Mouse (Mus musculus): ENCODE measurements around the gene Gm17622. TPM values are rescaled to one million over a fixed set of nuclear protein-coding genes. Genes with fewer than 3 reads are reported as not detected.

The Gm17622 gene
- not detected in 2 replicates for polyA plus RNA-seq (2012; rRNA removed)

GRCm38 (mm10) chr13:96490433-96490832, at the start of gene Gm17622:
TSS of gene Gm17622 (plus strand) at chr13:96490733.

GRCm38 (mm10) chr13:96470957-96471356, 19.6 kb upstream of the Gm17622 start, which contains the start of gene Ankdd1b:
TSS of gene Ankdd1b (minus strand) at chr13:96471198.

Other genes starting within 250 kb of the Gm17622 start
- 16.9 and 18.0 TPM in 2 replicates for gene Poc5, start 102.4 kb upstream of the Gm17622 start, polyA plus RNA-seq (2012; rRNA removed)
- gene Ankdd1b, start 19.5 kb upstream of the Gm17622 start, polyA plus RNA-seq (2012; rRNA removed) = 0.12 and 0.13 TPM in 2 replicates
- gene Polk, start 51.8 kb downstream of the Gm17622 start, polyA plus RNA-seq (2012; rRNA removed) = 4.6 and 5.3 TPM in 2 replicates
- gene Col4a3bp, start 51.9 kb downstream of the Gm17622 start, polyA plus RNA-seq (2012; rRNA removed) = 23.1 and 24.5 TPM in 2 replicates
- 148 and 153 TPM in 2 replicates for gene Hmgcr, start 180.2 kb downstream of the Gm17622 start, polyA plus RNA-seq (2012; rRNA removed)